Mouse (Mus musculus) central nervous system, embryonic 14 days (tissue): ENCODE measurements around the gene Nfrkb. TPM values are rescaled to one million over a fixed set of nuclear protein-coding genes. Genes with fewer than 3 reads are reported as not detected.

Experiments used
- polyA plus RNA-seq: library from polyadenylated mRNA; depleted of rRNA; stranded (reverse); fragments of >200 nt; gene quantifications from 2 replicates; pipeline ENCODE4 v1.2.3, GENCODE M21; 2012; rRNA removed

The Nfrkb gene
- polyA plus RNA-seq: 29.8 and 33.3 TPM in 2 replicates

DNA sequence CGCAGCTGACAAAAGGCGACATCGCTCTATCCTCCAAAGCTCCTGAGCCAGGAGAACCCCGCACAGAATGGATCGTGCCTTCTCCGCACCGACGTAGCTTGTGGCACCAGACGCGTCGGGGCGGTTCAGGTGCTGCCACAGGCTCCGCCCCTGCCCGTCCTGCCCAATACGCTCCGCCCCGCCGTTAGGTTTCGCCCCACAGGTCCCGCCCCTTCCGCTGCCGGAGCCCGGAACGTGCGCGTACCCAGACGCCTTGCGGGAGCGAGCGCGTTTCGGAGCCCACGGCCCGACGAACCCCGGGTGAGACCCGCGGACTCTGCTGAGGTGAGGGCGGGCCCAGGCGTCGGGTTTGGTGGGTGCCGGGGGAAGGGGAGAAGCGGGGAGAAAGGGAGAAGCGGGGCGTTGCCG is at the start of gene Nfrkb:
Gene Nfrkb (plus strand): TSS at position 246 of the 408 bp plus-strand sequence.

DNA sequence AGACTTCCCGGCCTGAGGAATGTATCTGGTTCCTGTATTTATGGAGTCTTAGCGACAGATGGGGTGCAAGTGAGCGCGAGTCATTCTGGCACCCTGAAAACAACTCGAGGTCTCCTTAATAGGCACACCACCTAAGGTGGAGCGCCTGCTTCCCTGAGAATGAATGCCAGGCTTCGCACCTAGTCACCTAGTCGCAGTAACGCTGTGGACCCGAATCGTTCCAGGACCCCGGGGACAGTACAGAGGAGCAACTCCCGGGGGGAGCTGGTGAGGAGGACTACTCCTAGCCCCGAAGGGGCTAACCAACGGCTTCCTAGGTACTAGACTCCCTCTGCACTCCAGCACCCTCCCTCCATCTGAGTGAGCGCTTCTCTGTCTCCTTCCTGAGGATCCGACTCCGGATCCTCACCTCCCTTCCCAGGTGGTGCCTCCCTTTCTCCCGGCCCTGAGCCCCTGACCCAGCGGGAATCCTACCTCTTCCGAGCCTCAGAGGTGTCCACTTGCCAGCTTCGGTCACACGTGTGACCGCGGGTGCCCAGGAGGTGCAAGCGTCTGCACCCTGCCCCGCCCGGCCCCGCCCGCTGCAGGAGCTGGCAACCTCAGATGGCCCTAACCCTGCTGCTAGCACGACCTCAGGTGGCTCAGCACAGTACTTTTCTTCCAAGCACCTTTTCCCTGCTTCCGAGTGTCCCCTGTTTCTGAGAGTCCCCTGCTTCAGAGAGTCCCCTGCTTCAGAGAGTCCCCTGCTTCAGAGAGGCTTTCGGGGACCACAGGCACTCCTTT is 77.9 kb downstream of the Nfrkb start, which contains the start of gene Tmem45b:
Gene Tmem45b (minus strand): TSS at position 771 of the 783 bp plus-strand sequence.

Other genes starting within 250 kb of the Nfrkb start
- 287 and 318 TPM in 2 replicates for gene Aplp2, start 174.4 kb upstream of the Nfrkb start, polyA plus RNA-seq
- 25.7 and 28.4 TPM in 2 replicates for gene Prdm10, start 105.7 kb upstream of the Nfrkb start, polyA plus RNA-seq
- 0.07 and 0.11 TPM in 2 replicates for gene Tmem45b, start 78.3 kb downstream of the Nfrkb start, polyA plus RNA-seq